Mouse (Mus musculus): ENCODE data around the gene Vmn1r48.
"Not testable (repeated sequence)": the region's sequence is repeated elsewhere in the genome, so short reads cannot be mapped to it uniquely, and the experiment has no call there.

DNA sequence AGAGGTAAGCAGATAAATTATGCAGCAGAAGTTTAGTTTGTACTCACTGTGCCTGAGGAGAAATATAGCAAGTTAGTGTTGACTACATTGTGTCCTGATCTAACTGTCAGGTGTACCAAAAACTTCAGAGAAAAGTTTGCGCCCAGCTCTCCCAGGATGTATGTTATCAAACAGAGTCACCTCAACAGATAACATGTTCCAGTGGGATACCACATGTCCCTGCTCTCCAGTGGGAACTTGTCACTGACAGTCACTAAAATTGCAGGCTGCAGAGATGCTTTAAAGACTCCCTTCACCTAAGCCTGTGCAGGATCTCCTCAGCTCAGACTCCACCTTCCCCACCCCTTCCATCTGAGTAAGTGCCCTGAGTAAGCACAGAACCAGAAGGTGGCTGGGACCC lies 20.8 kb downstream of the Vmn1r48 start, which contains the start of gene Vmn1r47:
- not testable (repeated sequence) for TF ChIP-seq CTCF (IDR thresholded peaks at IDR 0.05; ENCODE audit: control insufficient read depth, insufficient read depth, low read length); POLR2A (IDR thresholded peaks at IDR 0.05; ENCODE audit: borderline replicate concordance, control insufficient read depth, low read depth, low read length)

All from bone marrow, adult 2 months (tissue).